Mouse (Mus musculus) stomach, postnatal 0 days (tissue): ENCODE results near the gene Frmd4b. TPM values are rescaled to one million over a fixed set of nuclear protein-coding genes. Genes with fewer than 3 reads are reported as not detected.

Source experiments
- ATAC-seq: fragments of 200-750 bp; cut with Nextera tagmentation; 2 replicates; pipeline ENCODE4 v1.8.0; 2017; ENCODE audit not compliant: low FRiP score, low TSS enrichment
- DNase-seq: peaks from one replicate; pipeline ENCODE4 v3.0.0-alpha.2; 2016; ENCODE audit warnings: low spot score
- H3K27ac ChIP-seq: fragments of 300-500 bp; sonication (generic); replicated peaks from 2 replicates; pipeline ENCODE4 v1.5.1; 2014; ENCODE audit warnings: mild to moderate bottlenecking, control low read depth
- H3K27me3 ChIP-seq: fragments of 300-500 bp; sonication (generic); 2 replicates; pipeline ENCODE4 v1.6.1; 2014; ENCODE audit warnings: low read length; ENCODE audit not compliant: control insufficient read depth, insufficient read depth
- H3K36me3 ChIP-seq: fragments of 300-500 bp; sonication (generic); 2 replicates; pipeline ENCODE4 v1.6.1; 2014; ENCODE audit warnings: low read length, mixed read lengths; ENCODE audit not compliant: control insufficient read depth, insufficient read depth
- H3K4me1 ChIP-seq: fragments of 300-500 bp; sonication (generic); replicated peaks from 2 replicates; pipeline ENCODE4 v1.6.1; 2014; ENCODE audit warnings: antibody characterized with exemption; ENCODE audit not compliant: control insufficient read depth, insufficient read depth
- H3K4me2 ChIP-seq: fragments of 300-500 bp; sonication (generic); replicated peaks from 2 replicates; pipeline ENCODE4 v1.6.1; 2014; ENCODE audit warnings: low read depth, mild to moderate bottlenecking, control low read depth, moderate library complexity
- H3K4me3 ChIP-seq: fragments of 300-500 bp; sonication (generic); 2 replicates; pipeline ENCODE4 v1.5.1; 2014; ENCODE audit warnings: low read depth, low read length, control low read depth
- H3K9ac ChIP-seq: fragments of 300-500 bp; sonication (generic); 2 replicates; pipeline ENCODE4 v1.6.1; 2014; ENCODE audit warnings: mild to moderate bottlenecking, low read length, control low read depth, mixed read lengths
- H3K9me3 ChIP-seq: fragments of 300-500 bp; sonication (generic); 2 replicates; pipeline ENCODE4 v1.6.1; 2016; ENCODE audit warnings: low read length; ENCODE audit not compliant: control insufficient read depth
- CTCF ChIP-seq: IDR thresholded peaks from 2 replicates; pipeline ENCODE4 v1.5.1; 2016; ENCODE audit warnings: antibody characterized with exemption, low read depth, mild to moderate bottlenecking, moderate library complexity
- EP300 ChIP-seq: optimal IDR thresholded peaks from 2 replicates; pipeline ENCODE3; 2016; ENCODE audit warnings: antibody characterized with exemption
- WGBS: fragments of 180-500 bp; shearing (Covaris S2); extraction: QIAGEN DNeasy Blood & Tissue Kit; methylation state at CpG from one replicate; pipeline ENCODE4 v1.1.7; 2014; 5-methylcytosine and 5-hydroxymethylcytosine counted together
- polyA plus RNA-seq: library from polyadenylated mRNA; unstranded; fragments of >200 nt; fragmentation: Nextera tagmentation; extraction: Ambion mirVana; gene quantifications from 2 replicates; pipeline ENCODE4 v1.2.1, GENCODE M21; 2015

The Frmd4b gene
- polyA plus RNA-seq, 1 experiment from 2014 or later = 11.2 TPM

DNA sequence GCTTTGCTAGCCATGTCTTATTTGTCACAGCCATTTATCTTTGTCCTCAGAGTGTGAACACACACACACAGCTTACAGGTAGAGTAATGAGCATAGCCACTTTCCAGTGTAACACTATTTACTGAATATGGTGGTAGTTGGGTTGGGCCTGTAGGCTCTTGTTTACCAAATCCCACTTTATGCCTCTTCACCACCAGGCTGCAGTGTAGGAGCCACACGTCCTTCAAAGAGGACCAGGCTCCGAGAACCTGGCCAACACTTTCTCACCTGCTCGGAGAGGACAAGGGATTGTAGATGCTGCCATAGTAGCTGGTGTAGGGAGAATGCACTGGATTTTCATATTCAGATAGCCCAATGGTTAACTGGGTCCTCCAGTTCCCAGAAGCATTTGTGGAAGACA lies 325.2 kb downstream of the Frmd4b start:
- no peak overlapping the region for H3K9ac ChIP-seq
- H3K4me1 ChIP-seq = peaks cover 14% of the 10 kb centered on the region; the same call in 1 of the 2 replicates
- no peak overlapping the region for H3K4me3 ChIP-seq
- no peaks in the 10 kb centered on the region for H3K9me3 ChIP-seq
- peaks cover 12% of the 10 kb centered on the region for H3K36me3 ChIP-seq
- DNase-seq (no peak), ATAC-seq (no peak)
- 89% methylated on average over 3 of the region's 3 CpGs for whole genome bisulfite sequencing
- no peak for TF ChIP-seq CTCF
- no peak for TF ChIP-seq EP300
- H3K27ac ChIP-seq = peak overlapping the region; percentile 82
- H3K4me2 ChIP-seq = no peak overlapping the region
- no peaks in the 10 kb centered on the region for H3K27me3 ChIP-seq

DNA sequence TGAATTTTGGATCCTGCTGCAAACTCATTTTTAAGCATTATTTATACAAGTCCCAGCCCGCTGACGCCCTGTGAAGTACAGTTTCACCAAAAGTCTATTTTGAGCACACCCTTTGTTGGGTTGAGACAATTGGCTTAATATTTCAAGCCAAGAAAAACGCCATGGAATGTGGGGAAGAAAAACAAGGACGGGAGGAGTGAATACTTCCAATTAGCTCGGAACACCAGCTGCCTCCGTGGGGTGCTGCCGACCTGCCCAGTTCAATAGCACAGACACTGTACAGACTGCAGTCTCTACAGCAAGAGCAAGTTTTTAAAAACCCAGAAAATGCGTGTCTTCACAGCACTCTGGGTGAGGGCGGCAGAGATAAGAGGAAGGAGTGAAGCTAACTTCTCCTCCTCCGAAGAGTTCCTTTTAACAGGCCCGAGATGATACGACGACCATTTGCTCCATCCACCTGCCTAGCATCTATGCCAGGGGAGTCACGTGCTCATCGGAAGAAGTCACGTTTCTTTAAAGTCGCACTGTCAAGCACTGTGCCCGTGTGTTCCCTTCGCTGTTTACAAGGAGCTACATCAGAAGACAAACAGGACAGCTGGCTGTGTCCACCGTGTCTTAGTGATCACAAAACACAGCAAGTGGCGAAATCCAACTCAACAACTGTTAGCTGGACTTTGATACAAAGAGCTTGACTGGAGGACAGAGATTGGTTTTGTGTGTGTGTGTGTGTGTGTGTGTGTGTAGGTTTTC lies 326.0 kb downstream of the Frmd4b start:
- 57% methylated on average over 21 of the region's 21 CpGs for WGBS
- H3K27me3 ChIP-seq = no peaks in the 10 kb centered on the region
- H3K4me2 ChIP-seq = peak overlapping the region; percentile 20; the same call in 1 of the 2 replicates
- no peaks in the 10 kb centered on the region for H3K9me3 ChIP-seq
- DNase-seq (no peak), ATAC-seq (no peak)
- no peak overlapping the region for H3K4me3 ChIP-seq
- H3K9ac ChIP-seq = no peak overlapping the region
- H3K4me1 ChIP-seq = peaks cover 14% of the 10 kb centered on the region; the same call in 1 of the 2 replicates
- TF ChIP-seq EP300 (no peak), CTCF (no peak)
- peak overlapping the region; percentile 82; the same call in 1 of the 2 replicates for H3K27ac ChIP-seq
- peaks cover 12% of the 10 kb centered on the region for H3K36me3 ChIP-seq

GRCm38 (mm10) chr6:97290687-97291086 lies 326.7 kb downstream of the Frmd4b start:
- Histone ChIP-seq H3K27me3 (no peaks in the 10 kb centered on the region), H3K9ac (no peak overlapping the region), H3K36me3 (peaks cover 5% of the 10 kb centered on the region), H3K4me2 (peak overlapping the region; percentile 20; the same call in 1 of the 2 replicates), H3K27ac (peak overlapping the region; percentile 82; the same call in 1 of the 2 replicates), H3K4me1 (peaks cover 14% of the 10 kb centered on the region; the same call in 1 of the 2 replicates), H3K9me3 (no peaks in the 10 kb centered on the region), H3K4me3 (no peak overlapping the region)
- 26% methylated on average over 3 of the region's 3 CpGs for WGBS
- TF ChIP-seq CTCF (no peak), EP300 (no peak)
- ATAC-seq (no peak), DNase-seq (no peak)

DNA sequence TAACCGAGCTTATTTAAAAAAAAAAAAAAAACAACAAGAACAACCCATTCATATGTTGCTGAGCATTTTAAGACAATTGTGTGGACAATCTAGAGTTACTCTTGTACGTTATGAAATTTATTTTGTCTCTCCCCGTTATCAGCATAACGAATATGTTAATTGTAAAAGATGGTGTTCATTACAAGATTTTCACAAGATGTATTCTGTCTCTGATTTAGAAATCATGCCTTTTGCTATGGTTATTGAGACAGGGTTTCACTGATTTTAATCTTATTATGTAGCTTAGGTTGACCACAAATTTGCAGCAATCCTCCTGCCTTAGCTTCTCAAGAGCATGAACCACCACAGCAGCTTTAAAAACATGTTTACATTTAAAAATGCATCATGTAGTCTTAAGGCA lies 327.5 kb downstream of the Frmd4b start:
- WGBS = 88% methylated on average over 4 of the region's 4 CpGs
- Histone ChIP-seq H3K27ac (no peak overlapping the region), H3K4me3 (no peak overlapping the region), H3K4me2 (no peak overlapping the region), H3K36me3 (peaks cover 2% of the 10 kb centered on the region), H3K27me3 (no peaks in the 10 kb centered on the region), H3K9me3 (no peaks in the 10 kb centered on the region), H3K4me1 (peaks cover 14% of the 10 kb centered on the region; the same call in 1 of the 2 replicates), H3K9ac (no peak overlapping the region)
- ATAC-seq (no peak), DNase-seq (no peak)
- TF ChIP-seq CTCF (no peak), EP300 (no peak)

GRCm38 (mm10) chr6:97289316-97289820 lies 328.0 kb downstream of the Frmd4b start:
- peaks cover 14% of the 10 kb centered on the region; the same call in 1 of the 2 replicates for H3K4me1 ChIP-seq
- H3K4me3 ChIP-seq = no peak overlapping the region
- H3K27me3 ChIP-seq = no peaks in the 10 kb centered on the region
- H3K36me3 ChIP-seq = peaks cover 2% of the 10 kb centered on the region
- H3K27ac ChIP-seq = peak overlapping the region; percentile 49; the same call in 1 of the 2 replicates
- TF ChIP-seq EP300 (no peak), CTCF (no peak)
- 56% methylated on average over 10 of the region's 10 CpGs for WGBS
- DNase-seq = no peak
- ATAC-seq = no peak
- no peaks in the 10 kb centered on the region for H3K9me3 ChIP-seq
- H3K9ac ChIP-seq = no peak overlapping the region
- no peak overlapping the region for H3K4me2 ChIP-seq
